Mouse (Mus musculus): ENCODE measurements around the gene Tnn.

Gene Tnn

DNA sequence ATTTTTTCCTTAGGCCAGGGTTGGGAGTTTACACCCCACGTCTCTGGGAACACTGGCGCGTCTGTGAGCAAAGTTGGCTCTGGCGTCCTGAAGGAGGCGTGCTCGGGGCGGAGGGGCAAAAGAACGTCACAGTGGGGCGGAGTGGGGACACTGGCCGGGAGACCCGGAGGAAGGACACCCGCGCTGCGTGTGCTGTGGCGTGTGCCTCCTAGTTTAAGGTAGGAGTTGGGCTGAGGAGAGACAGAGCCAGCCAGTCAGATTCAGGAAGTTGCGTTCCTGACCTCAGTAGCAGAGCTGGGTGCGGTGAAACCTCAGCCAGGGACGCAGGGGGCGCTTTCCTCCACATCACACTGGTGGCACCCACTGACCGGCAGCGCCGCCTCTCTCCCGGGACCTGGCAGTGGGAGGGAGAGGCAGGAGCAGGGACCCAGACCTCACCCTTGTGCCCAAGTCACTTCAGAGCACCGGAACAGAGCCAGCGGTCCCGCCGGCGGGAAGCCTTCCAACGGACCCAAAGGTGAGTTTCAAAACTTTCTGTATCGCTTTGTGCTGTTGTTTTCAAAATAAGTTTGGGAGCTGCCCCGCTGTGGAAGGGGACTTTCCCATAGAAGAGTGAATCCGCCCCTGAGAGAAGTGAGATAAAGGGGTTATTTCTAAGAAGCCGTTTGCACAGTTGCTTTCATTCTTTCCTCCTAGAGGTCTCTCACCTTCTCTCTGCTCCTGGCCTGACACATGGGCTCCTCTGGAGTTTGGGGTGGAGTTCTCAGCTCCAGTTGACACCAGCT, 109.0 kb downstream of the Tnn start, which contains the start of gene 4930523C07Rik:
Gene 4930523C07Rik, plus strand, starts transcription at position 146 of the 785 bp plus-strand sequence.
- DNase-seq (ENCODE audit: low read depth, low spot score) = peak; percentile 11

DNA sequence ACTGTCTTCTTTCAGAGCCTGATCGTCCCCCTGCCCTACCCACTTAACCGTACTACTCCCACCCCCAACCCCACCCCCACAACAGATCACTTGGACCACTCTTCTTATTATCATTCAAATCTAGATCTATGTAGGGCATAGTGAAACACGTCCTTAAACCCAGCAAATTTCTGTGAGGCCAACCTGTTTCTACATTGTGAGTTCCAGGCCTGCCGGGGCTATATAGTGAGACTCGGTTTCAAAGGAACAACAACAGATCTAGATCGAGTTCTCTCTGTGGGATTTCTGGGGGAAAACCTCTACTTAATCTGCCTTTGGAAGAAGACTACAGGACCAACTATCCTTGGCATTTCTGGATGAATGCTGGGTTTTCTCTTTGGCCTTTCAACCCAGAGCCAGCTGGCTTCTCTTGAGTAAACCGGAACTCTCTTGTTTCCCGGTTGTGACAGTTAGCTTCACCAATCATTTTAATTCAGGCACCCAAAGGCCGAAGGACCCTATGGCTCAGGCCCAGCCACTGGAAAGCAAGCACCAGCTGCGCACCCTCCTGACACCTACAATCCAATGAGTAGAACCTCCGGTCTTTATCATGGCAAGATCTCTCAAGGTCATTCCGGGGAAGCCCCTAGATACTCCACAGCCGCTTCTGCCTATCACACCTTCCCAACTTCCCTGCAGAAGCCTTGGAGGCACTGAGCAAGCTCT, 110.0 kb downstream of the Tnn start:
- DNase-seq (ENCODE audit: low read depth, low spot score) = no peak

DNA sequence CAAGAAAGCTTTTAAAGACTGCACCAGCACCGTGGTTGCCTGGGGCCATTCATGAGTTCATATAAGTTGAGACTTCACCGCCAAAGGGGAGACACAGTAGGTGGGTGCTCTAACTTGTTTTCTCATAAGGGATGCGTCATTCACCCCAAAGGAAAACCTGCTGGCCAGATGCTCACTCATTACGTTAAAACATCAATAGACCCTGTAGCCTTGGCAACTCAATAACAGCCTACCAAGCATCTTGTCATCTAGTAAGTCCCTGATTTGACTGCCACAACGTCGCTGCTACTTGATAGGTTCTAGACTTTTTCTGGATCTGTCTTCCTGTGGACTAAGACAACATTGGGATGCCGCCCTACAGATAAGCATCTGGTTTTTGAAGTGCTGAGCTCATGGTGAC, 111.0 kb downstream of the Tnn start:
- DNase-seq (ENCODE audit: low read depth, low spot score) = no peak

DNA sequence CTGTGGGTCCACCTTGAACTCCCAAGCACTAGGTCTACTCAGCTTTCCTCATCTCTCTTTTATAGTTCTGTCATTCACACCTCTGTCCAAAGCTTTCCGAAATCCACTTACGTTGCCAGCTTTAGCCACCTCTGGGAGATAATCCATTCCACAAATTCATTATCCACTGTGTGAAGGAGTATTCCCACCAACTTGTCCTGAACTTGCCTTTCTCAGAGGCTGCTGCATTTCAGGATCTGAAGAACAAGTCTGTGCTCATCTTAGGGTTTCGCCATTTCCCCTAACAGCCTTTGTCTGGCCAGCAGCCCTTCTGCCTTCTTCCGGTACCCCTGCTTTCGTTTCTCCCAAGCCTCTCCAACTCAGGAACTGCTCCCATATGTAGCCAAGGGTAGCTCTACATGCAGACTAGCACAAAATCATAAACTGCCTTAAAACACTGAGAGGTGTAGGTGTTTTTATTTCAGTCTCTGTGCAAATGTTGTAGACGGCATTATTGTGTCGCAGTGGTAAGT, 112.1 kb downstream of the Tnn start:
- DNase-seq (ENCODE audit: low read depth, low spot score) = no peak

DNA sequence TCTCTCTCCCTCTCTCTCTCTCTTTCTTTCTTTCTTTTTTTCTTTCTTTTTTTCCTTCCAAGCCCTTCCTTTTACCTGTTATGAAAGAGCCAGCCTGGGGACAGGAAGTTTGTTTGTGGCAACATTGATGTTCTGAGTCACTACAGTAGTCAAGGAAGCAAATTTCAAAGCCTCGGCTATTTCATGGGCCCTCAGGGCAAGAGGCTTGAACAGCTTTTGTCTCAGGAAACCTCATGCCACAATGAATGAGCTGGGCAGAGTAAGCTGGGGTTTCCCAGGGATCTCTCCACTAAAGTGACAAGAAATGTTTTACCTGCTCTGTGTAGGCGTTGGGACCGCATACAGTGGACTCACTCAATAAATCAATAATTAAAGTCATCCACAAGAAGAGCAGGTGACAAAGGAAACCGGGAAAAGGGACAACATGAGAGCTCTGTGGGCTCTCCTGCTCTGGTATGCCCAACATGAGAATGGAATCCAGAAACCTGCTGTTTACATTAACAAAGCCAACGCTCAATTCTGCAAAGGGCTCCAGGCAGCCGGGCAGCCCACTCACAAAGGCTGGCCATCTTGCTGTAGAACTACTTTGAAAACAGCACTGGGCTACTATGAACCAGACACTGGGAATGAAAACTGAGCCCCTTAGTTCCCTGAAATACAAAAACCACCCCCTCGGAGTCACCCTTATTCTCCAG, 113.3 kb downstream of the Tnn start:
- no peak for DNase-seq (ENCODE audit: low read depth, low spot score)

GRCm38 (mm10) chr1:160036996-160037521, 116.3 kb downstream of the Tnn start:
- DNase-seq (ENCODE audit: low read depth, low spot score) = peak; percentile 79

DNA sequence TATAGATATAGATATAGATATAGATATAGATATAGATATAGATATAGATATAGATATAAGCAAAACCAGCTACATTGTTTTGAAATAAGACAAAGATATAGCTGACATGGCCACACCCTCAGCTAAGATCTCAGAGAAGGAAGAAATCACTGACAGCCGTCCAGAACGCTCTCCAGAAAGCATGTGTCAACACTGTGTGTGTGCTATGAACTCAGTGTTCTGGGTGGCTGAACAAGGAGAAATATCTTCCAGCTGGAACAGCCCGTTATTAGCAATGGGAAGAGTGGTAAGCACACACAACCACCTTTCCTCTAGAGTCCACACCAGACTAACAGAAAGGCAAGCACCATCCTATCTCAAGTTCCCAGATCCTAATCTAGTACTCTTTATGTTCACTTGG, 117.8 kb downstream of the Tnn start:
- no peak for DNase-seq (ENCODE audit: low read depth, low spot score)

Data from brain, adult 2 months (tissue).